Mouse (Mus musculus): ENCODE measurements around the gene Gm45015. TPM values are rescaled to one million over a fixed set of nuclear protein-coding genes. Genes with fewer than 3 reads are reported as not detected.

The Gm45015 gene
- polyA plus RNA-seq, 1 experiment from 2014 or later, result not detected

Other genes starting within 250 kb of the Gm45015 start
- 2.7 and 6.0 TPM in 2 replicates for gene Xlr3a, start 239.7 kb downstream of the Gm45015 start, polyA plus RNA-seq (2014; fragmentation: Nextera tagmentation; extraction: Ambion mirVana)
- gene Gm14685, start 219.8 kb downstream of the Gm45015 start, polyA plus RNA-seq (2014; fragmentation: Nextera tagmentation; extraction: Ambion mirVana), result 0.70 TPM in 1 of 2 replicates, not detected in the other
- gene Xlr5b, start 188.0 kb downstream of the Gm45015 start, polyA plus RNA-seq (2014; fragmentation: Nextera tagmentation; extraction: Ambion mirVana), result not detected in 2 replicates
- 0.52 TPM in 1 of 2 replicates, not detected in the other for gene DXBay18, start 187.4 kb downstream of the Gm45015 start, polyA plus RNA-seq (2014; fragmentation: Nextera tagmentation; extraction: Ambion mirVana)
- not detected in 2 replicates for gene Spin2d, start 159.9 kb downstream of the Gm45015 start, polyA plus RNA-seq (2014; fragmentation: Nextera tagmentation; extraction: Ambion mirVana)
- 13.9 and 14.5 TPM in 2 replicates for gene Xlr3b, start 144.6 kb downstream of the Gm45015 start, polyA plus RNA-seq (2014; fragmentation: Nextera tagmentation; extraction: Ambion mirVana)
- gene Xlr4b, start 122.5 kb downstream of the Gm45015 start, polyA plus RNA-seq (2014; fragmentation: Nextera tagmentation; extraction: Ambion mirVana), result 0.55 TPM in 1 of 2 replicates, not detected in the other
- 32.0 and 34.1 TPM in 2 replicates for gene F8a, start 108.5 kb downstream of the Gm45015 start, polyA plus RNA-seq (2014; fragmentation: Nextera tagmentation; extraction: Ambion mirVana)
- gene Xlr4c, start 93.7 kb downstream of the Gm45015 start, polyA plus RNA-seq (2014; fragmentation: Nextera tagmentation; extraction: Ambion mirVana), result not detected in 2 replicates
- 0.73 TPM in 1 of 2 replicates, not detected in the other for gene Xlr3c, start 71.5 kb downstream of the Gm45015 start, polyA plus RNA-seq (2014; fragmentation: Nextera tagmentation; extraction: Ambion mirVana)
- gene Xlr5a, start 43.9 kb downstream of the Gm45015 start, polyA plus RNA-seq (2014; fragmentation: Nextera tagmentation; extraction: Ambion mirVana), result not detected in 2 replicates
- not detected in 2 replicates for gene Xlr5c, start 43.9 kb downstream of the Gm45015 start, polyA plus RNA-seq (2014; fragmentation: Nextera tagmentation; extraction: Ambion mirVana)
- gene Zfp275, start 5.8 kb upstream of the Gm45015 start, polyA plus RNA-seq (2014; fragmentation: Nextera tagmentation; extraction: Ambion mirVana), result 12.9 and 15.3 TPM in 2 replicates
- not detected in 2 replicates for gene Gm18336, start 61.9 kb upstream of the Gm45015 start, polyA plus RNA-seq (2014; fragmentation: Nextera tagmentation; extraction: Ambion mirVana)
- gene Zfp92, start 74.3 kb upstream of the Gm45015 start, polyA plus RNA-seq (2014; fragmentation: Nextera tagmentation; extraction: Ambion mirVana), result 0.94 and 1.3 TPM in 2 replicates
- gene Trex2, start 98.5 kb upstream of the Gm45015 start, polyA plus RNA-seq (2014; fragmentation: Nextera tagmentation; extraction: Ambion mirVana), result not detected in 2 replicates
- 62.0 and 72.1 TPM in 2 replicates for gene Haus7, start 122.2 kb upstream of the Gm45015 start, polyA plus RNA-seq (2014; fragmentation: Nextera tagmentation; extraction: Ambion mirVana)
- 8.3 and 36.2 TPM in 2 replicates for gene Bgn, start 146.8 kb upstream of the Gm45015 start, polyA plus RNA-seq (2014; fragmentation: Nextera tagmentation; extraction: Ambion mirVana)
- gene Atp2b3, start 166.2 kb upstream of the Gm45015 start, polyA plus RNA-seq (2014; fragmentation: Nextera tagmentation; extraction: Ambion mirVana), result 5.9 and 9.2 TPM in 2 replicates